Comparison of ENCODE assay signal across 25 mouse cellular contexts in the genomic region with DNA sequence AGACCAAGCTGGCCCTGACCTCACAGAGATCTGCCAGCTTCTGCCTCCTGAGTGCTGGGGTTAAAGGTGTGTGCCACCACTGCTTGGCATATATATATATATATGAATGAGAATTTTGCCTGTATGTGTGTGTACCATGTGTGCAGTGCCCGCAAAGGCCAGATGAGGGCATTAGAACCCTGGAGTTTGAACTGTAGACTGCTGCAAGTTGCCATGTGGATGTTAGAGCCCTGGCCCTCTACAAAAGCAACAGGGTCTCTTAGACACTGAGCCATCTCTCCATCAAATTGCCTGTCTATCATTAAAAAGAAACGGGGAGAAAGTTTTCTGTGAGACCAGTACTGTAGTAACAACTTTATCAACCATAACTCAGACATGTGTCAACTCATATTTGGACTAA. TPM values are rescaled to one million over a fixed set of nuclear protein-coding genes. Genes with fewer than 3 reads are reported as not detected.
DNase-seq lines count a peak whose midpoint lies in the region; ATAC-seq and TF ChIP-seq lines count a peak whose summit lies in the region.
"Had no signal": no experiment of that assay in that cellular context is flagged by ENCODE, and none has a peak within 500 bp of the region (broad histone marks: within the 10 kb centered on the region; RNA-seq: fewer than 3 reads in every experiment).

No protein-coding gene starts in this region.

- in situ Hi-C loops in CH12.LX (cut with MboI; ENCODE audit: low pct_ligation_motif_present, low pct_unique_long_range_greater_than_20kb, low sequenced_read_pairs), result no loop called here

- H3K9ac ChIP-seq in heart, postnatal 0 days (replicated peaks; ENCODE audit: low read depth, low read length), result no peak overlapping the region
- H3K9ac ChIP-seq in liver, postnatal 0 days (replicated peaks), result no peak overlapping the region
- no peak overlapping the region for H3K9ac ChIP-seq in CH12.LX (ENCODE audit: insufficient read depth, low read depth)
- H3K9ac ChIP-seq: embryonic facial prominence, embryonic 15.5 days; heart, embryonic 15.5 days; hindbrain, embryonic 13.5 days; limb, embryonic 15.5 days had no signal

- H3K4me3 ChIP-seq in heart, postnatal 0 days (ENCODE audit: low read depth, low read length), result no peak overlapping the region
- no peak overlapping the region for H3K4me3 ChIP-seq in liver, postnatal 0 days (ENCODE audit: low read depth, low read length)
- no peak overlapping the region for H3K4me3 ChIP-seq in CH12.LX (replicated peaks in 1 of 3; ENCODE audit: low read depth in 2 of 3, low read length in 2 of 3, poor library complexity in 1 of 3)
- H3K4me3 ChIP-seq: embryonic facial prominence, embryonic 15.5 days; forebrain, embryonic 10.5 days; heart, embryonic 15.5 days; hindbrain, embryonic 13.5 days; limb, embryonic 15.5 days had no signal

- peak; percentile 13 for TF ChIP-seq CTCF in heart, postnatal 0 days (IDR thresholded peaks at IDR 0.05; ENCODE audit: low read depth)
- TF ChIP-seq CTCF in liver, postnatal 0 days (IDR thresholded peaks at IDR 0.05; ENCODE audit: low read depth), result 0 out of 2 replicates have a peak, but pooled peaks have one; percentile 9
- TF ChIP-seq CTCF in CH12.LX (conservative IDR thresholded peaks at IDR 0.05 in 1 of 2, IDR thresholded peaks at IDR 0.05 in 1 of 2; ENCODE audit: low read depth in 2 of 2, low read length in 2 of 2), result peak; percentile 33 to 41; a peak in 2 of 4 replicates

- peak; percentile 50 for TF ChIP-seq RAD21 in CH12.LX (IDR thresholded peaks at IDR 0.05; ENCODE audit: low read depth, low read length)

- dilution Hi-C loops in CH12.LX (cut with MboI; ENCODE audit: extremely low pct_ligation_motif_present, extremely low pct_unique_long_range_greater_than_20kb, low sequenced_read_pairs), result no loop called here

- DNase-seq in heart, postnatal 0 days (ENCODE audit: low spot score), result no peak
- no peak for DNase-seq in heart, postnatal 4 days
- DNase-seq in liver, postnatal 0 days, result no peak
- DNase-seq in liver, result no peak
- peak; percentile 51 for DNase-seq in CH12.LX (ENCODE audit: extremely low read depth)
- peak; percentile 23 for DNase-seq in embryo, embryonic 10.5 days (ENCODE audit: low spot score)
- DNase-seq in retina, postnatal 1 day, result no peak
- DNase-seq: adrenal gland, adult 8-10 months; B cell, adult 2 months; cerebellum, adult 11-12 months; gastrocnemius, postnatal 10 days; heart, adult 18-20 months; kidney, adult 11 months; kidney, postnatal 25 days; lung, adult 2 months; midbrain, embryonic 14.5 days; thymus, postnatal 14 days had no signal

- no peak overlapping the region for H3K27ac ChIP-seq in heart, postnatal 0 days (ENCODE audit: low read depth)
- H3K27ac ChIP-seq in liver, postnatal 0 days (ENCODE audit: low read depth), result no peak overlapping the region
- no peak overlapping the region for H3K27ac ChIP-seq in CH12.LX (ENCODE audit: insufficient read depth, low read depth)
- H3K27ac ChIP-seq: embryonic facial prominence, embryonic 15.5 days; forebrain, embryonic 10.5 days; heart, embryonic 15.5 days; hindbrain, embryonic 13.5 days; limb, embryonic 15.5 days had no signal

- no peaks in the 10 kb centered on the region for H3K27me3 ChIP-seq in heart, postnatal 0 days (ENCODE audit: control insufficient read depth, insufficient read depth, low read length)
- H3K27me3 ChIP-seq in liver, postnatal 0 days (ENCODE audit: insufficient read depth, low read length), result no peaks in the 10 kb centered on the region
- no peaks in the 10 kb centered on the region for H3K27me3 ChIP-seq in CH12.LX (replicated peaks)
- H3K27me3 ChIP-seq: embryonic facial prominence, embryonic 15.5 days; heart, embryonic 15.5 days; hindbrain, embryonic 13.5 days; limb, embryonic 15.5 days had no signal

- no peak for ATAC-seq in heart, postnatal 0 days (ENCODE audit: insufficient read depth, low read depth)
- ATAC-seq in liver, postnatal 0 days, result no peak

- H3K4me2 ChIP-seq in heart, postnatal 0 days (ENCODE audit: low read depth, low read length), result no peak overlapping the region
- no peak overlapping the region for H3K4me2 ChIP-seq in liver, postnatal 0 days (ENCODE audit: low read depth, low read length)
- H3K4me2 ChIP-seq in CH12.LX (ENCODE audit: insufficient read depth, low read depth, poor library complexity, severe bottlenecking), result no peak overlapping the region
- H3K4me2 ChIP-seq: embryonic facial prominence, embryonic 15.5 days; heart, embryonic 15.5 days; hindbrain, embryonic 13.5 days; limb, embryonic 15.5 days had no signal

- no peaks in the 10 kb centered on the region for H3K4me1 ChIP-seq in heart, postnatal 0 days (ENCODE audit: control insufficient read depth, insufficient read depth)
- no peaks in the 10 kb centered on the region for H3K4me1 ChIP-seq in liver, postnatal 0 days (ENCODE audit: insufficient read depth)
- 0 out of 4 replicates have a peak, but pooled peaks cover 0 to 3% of the 10 kb centered on the region in 2 experiments for H3K4me1 ChIP-seq in CH12.LX (ENCODE audit: control insufficient read depth in 1 of 2, insufficient read depth in 2 of 2)

- no peaks in the 10 kb centered on the region for H3K9me3 ChIP-seq in heart, postnatal 0 days (replicated peaks; ENCODE audit: control insufficient read depth, low read length)
- no peaks in the 10 kb centered on the region for H3K9me3 ChIP-seq in liver, postnatal 0 days (ENCODE audit: low read length)
- no peaks in the 10 kb centered on the region for H3K9me3 ChIP-seq in CH12.LX (replicated peaks; ENCODE audit: low read length)
- H3K9me3 ChIP-seq: embryonic facial prominence, embryonic 15.5 days; forebrain, embryonic 10.5 days; heart, embryonic 15.5 days; hindbrain, embryonic 13.5 days; limb, embryonic 15.5 days had no signal

- no peak for TF ChIP-seq EP300 in heart, postnatal 0 days (IDR thresholded peaks at IDR 0.05; ENCODE audit: low read depth)
- no peak for TF ChIP-seq EP300 in liver, postnatal 0 days (IDR thresholded peaks at IDR 0.05; ENCODE audit: low read depth)
- no peak for TF ChIP-seq EP300 in CH12.LX (IDR thresholded peaks at IDR 0.05; ENCODE audit: low read length)

- H3K79me2 ChIP-seq in CH12.LX (replicated peaks; ENCODE audit: control insufficient read depth, extremely low read depth, insufficient read depth, poor library complexity, severe bottlenecking), result no peaks in the 10 kb centered on the region

- TF ChIP-seq POLR2A in CH12.LX (IDR thresholded peaks at IDR 0.05; ENCODE audit: low read depth, low read length), result no peak

- no peaks in the 10 kb centered on the region for H3K36me3 ChIP-seq in heart, postnatal 0 days (replicated peaks; ENCODE audit: control insufficient read depth, insufficient read depth, low read length)
- no peaks in the 10 kb centered on the region for H3K36me3 ChIP-seq in liver, postnatal 0 days (replicated peaks; ENCODE audit: insufficient read depth, low read length)
- no peaks in the 10 kb centered on the region for H3K36me3 ChIP-seq in CH12.LX (replicated peaks in 1 of 2; ENCODE audit: control insufficient read depth in 1 of 2, insufficient read depth in 1 of 2, low read length in 1 of 2)
- H3K36me3 ChIP-seq: embryonic facial prominence, embryonic 15.5 days; forebrain, embryonic 10.5 days; heart, embryonic 15.5 days; hindbrain, embryonic 13.5 days; limb, embryonic 15.5 days had no signal

- 70% methylated on average over 2 of the region's 2 CpGs for WGBS in heart, postnatal 0 days
- 75% methylated on average over 2 of the region's 2 CpGs for WGBS in liver, postnatal 0 days (ENCODE audit: insufficient replicate concordance)

TF ChIP-seq in CH12.LX, 34 proteins besides CTCF, POLR2A, EP300 and RAD21:
- TF ChIP-seq MXI1 (IDR thresholded peaks at IDR 0.05; ENCODE audit: low read depth, low read length) (no peak), POLR2AphosphoS2 (IDR thresholded peaks at IDR 0.05; ENCODE audit: low read depth, low read length) (no peak), MYC (IDR thresholded peaks at IDR 0.05; ENCODE audit: low read depth, low read length) (0 out of 2 replicates have a peak, but pooled peaks have one; percentile 39), USF1 (IDR thresholded peaks at IDR 0.05; ENCODE audit: low read depth, low read length) (no peak), SMC3 (IDR thresholded peaks at IDR 0.05; ENCODE audit: low read depth, low read length) (0 out of 2 replicates have a peak, but pooled peaks have one; percentile 16), MEF2A (IDR thresholded peaks at IDR 0.05; ENCODE audit: borderline replicate concordance, low read depth, low read length) (no peak), KAT2A (IDR thresholded peaks at IDR 0.05; ENCODE audit: insufficient replicate concordance, low read length) (no peak), ZMIZ1 (IDR thresholded peaks at IDR 0.05; ENCODE audit: low read depth, low read length) (no peak), UBTF (IDR thresholded peaks at IDR 0.05; ENCODE audit: low read depth, low read length) (no peak)

RNA-seq across cellular contexts. Expression of gene Dnah7c, which starts 3.0 kb away (rescaled TPM):
- under 0.01 TPM in 1 of 2 replicates, not detected in the other for total RNA-seq in heart, postnatal 0 days (2014; rRNA removed; ENCODE audit: low replicate concordance)
- 0.03 and 0.11 TPM in 2 replicates for polyA plus RNA-seq in heart, postnatal 0 days (2015; fragmentation: Nextera tagmentation; extraction: Ambion mirVana)
- total RNA-seq in heart, postnatal 4 days (2021), result under 1 TPM in 1 of 2 experiments, not detected in 1; 0.05 TPM
- not detected in 2 replicates for polyA plus RNA-seq in liver, postnatal 0 days (2015; fragmentation: Nextera tagmentation; extraction: Ambion mirVana)
- total RNA-seq in CH12.LX (2012; rRNA removed) (not detected in 2 replicates), CH12.LX (2014; rRNA removed) (not detected in 2 replicates)
- not detected in 2 replicates for polyA plus RNA-seq in CH12.LX (2012; ENCODE audit: insufficient read length, low read depth)
- total RNA-seq: common myeloid progenitor, adult 5-6 weeks; gastrocnemius, postnatal 10 days; MEL had no signal
- polyA plus RNA-seq: small intestine, adult 2 months had no signal

Comparison
In these comparisons a context has a peak if more than half of its experiments do, and no peak if none do; other contexts are left out.
1. DNase-seq: peak in CH12.LX (single experiment) and embryo, embryonic 10.5 days (single experiment); none in heart, postnatal 0 days (single experiment), heart, postnatal 4 days (single experiment), liver, postnatal 0 days (single experiment), liver (single experiment) and retina, postnatal 1 day (single experiment).
2. Peak in every context shown above with its lines, with median percentiles within 50 percentile points of each other: CTCF ChIP-seq.